Mouse (Mus musculus) kidney, adult 2 months (tissue): Measurements from ENCODE around the gene Gsg1l.

Experiments used
- CTCF ChIP-seq: fragments of 200-500 bp; conservative IDR thresholded peaks from 2 replicates; pipeline ENCODE4 v1.5.1; 2011; ENCODE audit warnings: low read depth, mild to moderate bottlenecking, control low read depth, low read length, moderate library complexity, mixed read lengths; ENCODE audit not compliant: insufficient read depth, insufficient read length
- POLR2A ChIP-seq: fragments of 200-500 bp; IDR thresholded peaks from one replicate; pipeline ENCODE4 v1.6.1; 2011; ENCODE audit warnings: low read depth, low read length, control low read depth

- TF ChIP-seq CTCF (no peak), POLR2A (no peak)
Observed at GRCm38 (mm10) chr7:125865234-125865633, 217.0 kb downstream of the Gsg1l start.
